Mouse (Mus musculus): ENCODE measurements at regions not wholly inside any gene's neighbourhood (a gene's known extent, or its start where the extent isn't known, plus 50 kb on each side); places are given as distances from the start of the nearest gene placed in this dataset.

- Histone ChIP-seq H3K27ac (ENCODE audit: insufficient read depth, low read depth, low read length, poor library complexity, severe bottlenecking) (no peak overlapping the region), H3K4me3 (ENCODE audit: insufficient read depth in 1 of 2, low read depth in 1 of 2, low read length in 2 of 2, poor library complexity in 1 of 2, severe bottlenecking in 1 of 2) (no peak overlapping the region), H3K9me3 (ENCODE audit: control insufficient read depth, insufficient read depth, low read depth, low read length) (no peaks in the 10 kb centered on the region), H3K36me3 (ENCODE audit: control insufficient read depth, insufficient read depth, low read length, poor library complexity, severe bottlenecking) (no peaks in the 10 kb centered on the region), H3K9ac (ENCODE audit: insufficient read depth, low read depth, low read length, poor library complexity, severe bottlenecking) (no peak overlapping the region), H3K4me1 (ENCODE audit: control insufficient read depth in 2 of 2, insufficient read depth in 2 of 2, low read length in 2 of 2, poor library complexity in 1 of 2) (no peaks in the 10 kb centered on the region)
- no peak for DNase-seq (ENCODE audit: low read depth, low spot score)
- in situ Hi-C loops (cut with MboI; ENCODE audit: low sequenced_read_pairs in 2 of 2, unreplicated experiment in 2 of 2): no loop called here
- TF ChIP-seq CHD2 (IDR thresholded peaks at IDR 0.05; ENCODE audit: low read depth, low read length): no peak
- no peak for TF ChIP-seq ZNF384 (IDR thresholded peaks at IDR 0.05; ENCODE audit: low read depth, low read length)
- TF ChIP-seq HCFC1 (IDR thresholded peaks at IDR 0.05; ENCODE audit: borderline replicate concordance, insufficient read depth, low read length): no peak
Observed at GRCm38 (mm10) chr5:58737264-58737883, 1019.6 kb downstream of the Pcdh7 start.

GRCm38 (mm10) chr5:58738041-58738440, 1020.3 kb downstream of the Pcdh7 start:
- H3K4me1 ChIP-seq (ENCODE audit: control insufficient read depth in 2 of 2, insufficient read depth in 2 of 2, low read length in 2 of 2, poor library complexity in 1 of 2): no peaks in the 10 kb centered on the region
- no peaks in the 10 kb centered on the region for H3K9me3 ChIP-seq (ENCODE audit: control insufficient read depth, insufficient read depth, low read depth, low read length)
- no peak for DNase-seq (ENCODE audit: low read depth, low spot score)
- no peaks in the 10 kb centered on the region for H3K36me3 ChIP-seq (ENCODE audit: control insufficient read depth, insufficient read depth, low read length, poor library complexity, severe bottlenecking)
- no peak overlapping the region for H3K27ac ChIP-seq (ENCODE audit: insufficient read depth, low read depth, low read length, poor library complexity, severe bottlenecking)
- TF ChIP-seq ZC3H11A (IDR thresholded peaks at IDR 0.05; ENCODE audit: borderline replicate concordance, low read depth, low read length): no peak
- no peak for TF ChIP-seq HCFC1 (IDR thresholded peaks at IDR 0.05; ENCODE audit: borderline replicate concordance, insufficient read depth, low read length)
- TF ChIP-seq ZNF384 (IDR thresholded peaks at IDR 0.05; ENCODE audit: low read depth, low read length): no peak
- no peak for TF ChIP-seq CHD2 (IDR thresholded peaks at IDR 0.05; ENCODE audit: low read depth, low read length)
- TF ChIP-seq MAFK (IDR thresholded peaks at IDR 0.05; ENCODE audit: insufficient read depth, low read depth, low read length): no peak
- H3K4me3 ChIP-seq (ENCODE audit: insufficient read depth in 1 of 2, low read depth in 1 of 2, low read length in 2 of 2, poor library complexity in 1 of 2, severe bottlenecking in 1 of 2): no peak overlapping the region
- no peak overlapping the region for H3K9ac ChIP-seq (ENCODE audit: insufficient read depth, low read depth, low read length, poor library complexity, severe bottlenecking)
- in situ Hi-C loops (cut with MboI; ENCODE audit: low sequenced_read_pairs in 2 of 2, unreplicated experiment in 2 of 2): no loop called here

GRCm38 (mm10) chr5:58740759-58741158, 1023.0 kb downstream of the Pcdh7 start:
- TF ChIP-seq ZC3H11A (IDR thresholded peaks at IDR 0.05; ENCODE audit: borderline replicate concordance, low read depth, low read length): no peak
- TF ChIP-seq CHD2 (IDR thresholded peaks at IDR 0.05; ENCODE audit: low read depth, low read length): no peak
- no peak for TF ChIP-seq MAFK (IDR thresholded peaks at IDR 0.05; ENCODE audit: insufficient read depth, low read depth, low read length)
- no peak for TF ChIP-seq ZNF384 (IDR thresholded peaks at IDR 0.05; ENCODE audit: low read depth, low read length)
- no peak for TF ChIP-seq HCFC1 (IDR thresholded peaks at IDR 0.05; ENCODE audit: borderline replicate concordance, insufficient read depth, low read length)
- Histone ChIP-seq H3K4me3 (ENCODE audit: insufficient read depth in 1 of 2, low read depth in 1 of 2, low read length in 2 of 2, poor library complexity in 1 of 2, severe bottlenecking in 1 of 2) (no peak overlapping the region), H3K9ac (ENCODE audit: insufficient read depth, low read depth, low read length, poor library complexity, severe bottlenecking) (no peak overlapping the region), H3K27ac (ENCODE audit: insufficient read depth, low read depth, low read length, poor library complexity, severe bottlenecking) (no peak overlapping the region), H3K9me3 (ENCODE audit: control insufficient read depth, insufficient read depth, low read depth, low read length) (no peaks in the 10 kb centered on the region), H3K36me3 (ENCODE audit: control insufficient read depth, insufficient read depth, low read length, poor library complexity, severe bottlenecking) (no peaks in the 10 kb centered on the region), H3K4me1 (ENCODE audit: control insufficient read depth in 2 of 2, insufficient read depth in 2 of 2, low read length in 2 of 2, poor library complexity in 1 of 2) (no peaks in the 10 kb centered on the region)
- DNase-seq (ENCODE audit: low read depth, low spot score): no peak
- in situ Hi-C loops (cut with MboI; ENCODE audit: low sequenced_read_pairs in 2 of 2, unreplicated experiment in 2 of 2): no loop called here

- no peak for DNase-seq (ENCODE audit: low read depth, low spot score)
- in situ Hi-C loops (cut with MboI; ENCODE audit: low sequenced_read_pairs in 2 of 2, unreplicated experiment in 2 of 2): no loop called here
Observed at GRCm38 (mm10) chr5:58747684-58748083, 1029.9 kb downstream of the Pcdh7 start.

More at GRCm38 (mm10) chr5:58747684-58748083, 1029.9 kb downstream of the Pcdh7 start:
- Histone ChIP-seq H3K4me3 (ENCODE audit: insufficient read depth in 1 of 2, low read depth in 1 of 2, low read length in 2 of 2, poor library complexity in 1 of 2, severe bottlenecking in 1 of 2) (no peak overlapping the region), H3K36me3 (ENCODE audit: control insufficient read depth, insufficient read depth, low read length, poor library complexity, severe bottlenecking) (no peaks in the 10 kb centered on the region), H3K4me1 (ENCODE audit: control insufficient read depth in 2 of 2, insufficient read depth in 2 of 2, low read length in 2 of 2, poor library complexity in 1 of 2) (no peaks in the 10 kb centered on the region), H3K9ac (ENCODE audit: insufficient read depth, low read depth, low read length, poor library complexity, severe bottlenecking) (no peak overlapping the region), H3K27ac (ENCODE audit: insufficient read depth, low read depth, low read length, poor library complexity, severe bottlenecking) (no peak overlapping the region), H3K9me3 (ENCODE audit: control insufficient read depth, insufficient read depth, low read depth, low read length) (no peaks in the 10 kb centered on the region)
- TF ChIP-seq ZNF384 (IDR thresholded peaks at IDR 0.05; ENCODE audit: low read depth, low read length) (no peak), ZC3H11A (IDR thresholded peaks at IDR 0.05; ENCODE audit: borderline replicate concordance, low read depth, low read length) (no peak), MAFK (IDR thresholded peaks at IDR 0.05; ENCODE audit: insufficient read depth, low read depth, low read length) (no peak), HCFC1 (IDR thresholded peaks at IDR 0.05; ENCODE audit: borderline replicate concordance, insufficient read depth, low read length) (no peak), CHD2 (IDR thresholded peaks at IDR 0.05; ENCODE audit: low read depth, low read length) (no peak)

Measured in ES-E14 (cell line).